Mouse (Mus musculus) ES-E14 (cell line): Measurements from ENCODE around the gene Ly86.

Source experiments
- HCFC1 ChIP-seq: IDR thresholded peaks from 2 replicates; pipeline ENCODE4 v1.6.1; 2012; ENCODE audit warnings: low read length, inconsistent platforms, borderline replicate concordance; ENCODE audit not compliant: insufficient read depth
- ZC3H11A ChIP-seq: IDR thresholded peaks from 2 replicates; pipeline ENCODE4 v1.6.1; 2012; ENCODE audit warnings: low read depth, mild to moderate bottlenecking, inconsistent platforms, low read length, borderline replicate concordance

DNA sequence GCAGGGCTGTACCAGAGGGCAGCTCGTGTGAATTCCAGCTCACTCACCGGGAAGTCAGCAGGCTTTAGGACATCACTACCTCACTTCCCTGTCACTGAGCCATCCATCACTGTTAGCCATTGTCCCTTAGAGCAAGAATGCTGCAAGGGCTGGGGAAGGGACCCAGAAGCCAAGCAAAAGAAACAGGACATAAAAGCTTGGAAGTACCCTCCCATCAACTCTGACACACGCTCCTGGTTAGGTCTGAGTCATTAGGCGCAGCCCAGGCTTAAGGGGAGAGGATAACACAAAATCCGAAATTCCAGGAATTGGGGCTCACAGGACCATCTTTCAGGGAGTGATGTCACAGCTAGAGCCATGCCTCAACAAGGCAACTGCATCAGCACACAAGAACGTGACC lies 109.3 kb downstream of the Ly86 start:
- no peak for TF ChIP-seq ZC3H11A
- TF ChIP-seq HCFC1: no peak
